Mouse (Mus musculus) embryonic facial prominence, embryonic 15.5 days (tissue): ENCODE results near the gene U2af1l4. TPM values are rescaled to one million over a fixed set of nuclear protein-coding genes. Genes with fewer than 3 reads are reported as not detected.

ENCODE experiments used
- ATAC-seq: fragments of 200-750 bp; cut with Nextera tagmentation; 2 replicates; pipeline ENCODE4 v1.8.0; 2017; ENCODE audit warnings: low read depth, moderate TSS enrichment; ENCODE audit not compliant: insufficient number of reproducible peaks, low FRiP score, low TSS enrichment
- H3K27ac ChIP-seq: fragments of 300-500 bp; sonication (generic); replicated peaks from 2 replicates; pipeline ENCODE4 v1.5.1; 2015; ENCODE audit warnings: mild to moderate bottlenecking, inconsistent platforms
- H3K27me3 ChIP-seq: fragments of 300-500 bp; sonication (generic); 2 replicates; pipeline ENCODE4 v1.6.1; 2015; ENCODE audit warnings: inconsistent platforms
- H3K36me3 ChIP-seq: fragments of 300-500 bp; sonication (generic); 2 replicates; pipeline ENCODE4 v1.6.1; 2015; ENCODE audit warnings: mild to moderate bottlenecking, inconsistent platforms
- H3K4me1 ChIP-seq: fragments of 300-500 bp; sonication (generic); 2 replicates; pipeline ENCODE4 v1.6.1; 2015; ENCODE audit warnings: inconsistent platforms
- H3K4me2 ChIP-seq: fragments of 300-500 bp; sonication (generic); replicated peaks from 2 replicates; pipeline ENCODE4 v1.6.1; 2015; ENCODE audit warnings: mild to moderate bottlenecking, inconsistent platforms
- H3K4me3 ChIP-seq: fragments of 300-500 bp; sonication (generic); replicated peaks from 2 replicates; pipeline ENCODE4 v1.5.1; 2015; ENCODE audit warnings: mild to moderate bottlenecking, inconsistent platforms
- H3K9ac ChIP-seq: fragments of 300-500 bp; sonication (generic); 2 replicates; pipeline ENCODE4 v1.6.1; 2015; ENCODE audit warnings: inconsistent platforms
- H3K9me3 ChIP-seq: fragments of 300-500 bp; sonication (generic); replicated peaks from 2 replicates; pipeline ENCODE4 v1.6.1; 2016; ENCODE audit warnings: inconsistent platforms
- WGBS: fragments of 180-500 bp; shearing (Covaris S2); methylation state at CpG from one replicate; pipeline ENCODE4 v1.1.7; 2015; 5-methylcytosine and 5-hydroxymethylcytosine counted together
- polyA plus RNA-seq: library from polyadenylated mRNA; unstranded; fragments of >200 nt; fragmentation: Nextera tagmentation; extraction: Ambion mirVana; gene quantifications from 2 replicates; pipeline ENCODE4 v1.2.1, GENCODE M21; 2015

The U2af1l4 gene
- polyA plus RNA-seq, 1 experiment from 2014 or later: 83.7 TPM

DNA sequence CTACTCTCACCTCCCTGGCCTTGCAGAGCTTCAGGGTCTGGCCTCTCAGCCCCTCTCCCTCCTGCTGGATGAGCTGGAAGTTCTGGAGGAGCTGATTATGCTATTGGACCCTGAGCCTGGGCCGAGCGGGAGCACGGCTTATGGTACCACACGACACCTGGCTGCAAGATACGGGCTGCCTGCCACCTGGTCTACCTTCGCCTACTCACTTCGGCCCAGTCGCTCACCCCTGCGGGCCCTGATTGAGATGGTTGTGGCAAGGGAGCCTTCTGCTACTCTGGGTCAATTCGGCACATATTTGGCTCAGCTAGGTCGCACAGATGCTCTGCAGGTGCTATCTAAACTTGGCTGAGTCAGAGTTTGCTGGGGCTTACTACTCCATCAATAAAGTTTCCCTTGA lies 4.5 kb downstream of the U2af1l4 start:
- 86% methylated on average over 11 of the region's 11 CpGs for WGBS
- ATAC-seq: no peak
- Histone ChIP-seq H3K4me3 (no peak overlapping the region), H3K36me3 (peaks cover 59% of the 10 kb centered on the region), H3K9ac (no peak overlapping the region), H3K27me3 (no peaks in the 10 kb centered on the region), H3K9me3 (no peaks in the 10 kb centered on the region), H3K27ac (no peak overlapping the region), H3K4me2 (no peak overlapping the region), H3K4me1 (peaks cover 9% of the 10 kb centered on the region; the same call in 1 of the 2 replicates)

DNA sequence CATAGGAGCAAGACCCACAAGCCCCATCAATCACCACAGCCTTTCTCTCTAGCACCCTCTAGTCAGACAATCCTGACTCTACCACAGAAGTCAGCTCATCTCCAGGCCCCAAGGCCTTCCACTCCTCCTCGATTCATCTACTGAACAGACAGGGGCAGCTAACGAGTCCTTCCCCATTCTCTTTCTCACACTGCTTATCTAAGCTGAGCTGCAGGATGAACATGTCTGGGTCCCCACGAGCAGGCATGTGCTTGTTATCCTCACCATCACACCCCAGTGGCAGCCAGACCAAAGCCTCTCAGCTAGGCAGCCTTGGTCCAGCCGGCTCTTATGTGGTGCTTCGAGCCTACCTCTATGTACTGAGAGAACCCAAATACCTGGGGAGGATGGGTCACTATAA lies 9.3 kb downstream of the U2af1l4 start:
- ATAC-seq: no peak
- H3K27ac ChIP-seq: no peak overlapping the region
- H3K4me2 ChIP-seq: no peak overlapping the region
- H3K9ac ChIP-seq: no peak overlapping the region
- no peaks in the 10 kb centered on the region for H3K4me1 ChIP-seq
- peaks cover 91% of the 10 kb centered on the region for H3K36me3 ChIP-seq
- H3K27me3 ChIP-seq: no peaks in the 10 kb centered on the region
- WGBS: 88% methylated on average over 5 of the region's 5 CpGs
- H3K4me3 ChIP-seq: no peak overlapping the region
- H3K9me3 ChIP-seq: no peaks in the 10 kb centered on the region

GRCm38 (mm10) chr7:30572969-30573368 lies 9.9 kb downstream of the U2af1l4 start:
- WGBS: 66% methylated on average over 2 of the region's 2 CpGs
- Histone ChIP-seq H3K9ac (no peak overlapping the region), H3K4me2 (no peak overlapping the region), H3K9me3 (no peaks in the 10 kb centered on the region), H3K4me3 (no peak overlapping the region), H3K4me1 (no peaks in the 10 kb centered on the region), H3K36me3 (peaks cover 97% of the 10 kb centered on the region), H3K27ac (no peak overlapping the region), H3K27me3 (no peaks in the 10 kb centered on the region)
- ATAC-seq: 0 out of 2 replicates have a peak, but pooled peaks have one; percentile 29

DNA sequence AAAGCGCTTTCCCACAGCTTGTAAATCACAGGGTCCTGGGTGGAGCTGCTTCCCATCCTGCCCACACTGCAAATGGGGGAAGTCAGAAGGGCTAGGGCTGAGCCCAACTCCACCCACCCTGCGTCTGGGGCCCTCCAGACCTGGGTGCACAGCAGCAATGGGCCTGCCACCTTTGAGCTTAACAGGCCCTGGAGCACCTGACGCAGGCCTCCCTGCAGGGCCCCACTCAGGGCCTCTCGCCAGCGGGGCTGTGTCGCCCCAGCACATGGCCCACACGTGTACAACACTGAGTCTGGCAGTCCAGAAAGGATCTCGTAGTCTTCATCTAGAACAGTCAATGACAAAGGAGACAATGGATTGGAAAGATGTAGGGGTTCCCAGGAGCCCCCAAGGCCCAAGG lies 16.8 kb downstream of the U2af1l4 start:
- Histone ChIP-seq H3K4me2 (no peak overlapping the region), H3K27me3 (no peaks in the 10 kb centered on the region), H3K36me3 (peaks cover 98% of the 10 kb centered on the region), H3K9ac (no peak overlapping the region), H3K9me3 (no peaks in the 10 kb centered on the region), H3K4me3 (no peak overlapping the region), H3K27ac (no peak overlapping the region), H3K4me1 (no peaks in the 10 kb centered on the region)
- no peak for ATAC-seq
- WGBS: 87% methylated on average over 8 of the region's 8 CpGs

DNA sequence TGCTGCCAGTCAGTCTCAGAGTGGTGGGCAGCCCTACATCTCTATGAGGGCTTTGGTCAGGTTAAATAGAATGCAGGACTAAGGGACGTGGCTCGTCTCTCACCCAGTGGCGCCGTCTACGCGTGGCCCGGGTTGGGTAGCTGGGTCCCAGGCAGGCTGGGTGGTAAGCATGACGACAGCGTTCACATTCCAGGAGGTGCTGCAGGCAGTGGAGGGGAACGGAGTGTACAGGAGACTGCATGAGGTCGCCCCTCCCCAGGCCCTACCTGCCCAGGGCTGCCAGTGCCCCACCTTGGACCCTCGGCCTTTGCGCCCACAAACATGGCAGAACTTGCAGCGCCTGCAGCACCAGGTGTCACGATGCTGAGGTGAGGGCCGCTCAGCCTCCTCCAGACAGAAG lies 18.4 kb downstream of the U2af1l4 start:
- Histone ChIP-seq H3K9me3 (no peaks in the 10 kb centered on the region), H3K9ac (no peak overlapping the region), H3K36me3 (peaks cover 98% of the 10 kb centered on the region), H3K4me3 (no peak overlapping the region), H3K4me1 (peaks cover 3% of the 10 kb centered on the region), H3K4me2 (no peak overlapping the region), H3K27me3 (no peaks in the 10 kb centered on the region), H3K27ac (no peak overlapping the region)
- WGBS: 91% methylated on average over 16 of the region's 16 CpGs
- no peak for ATAC-seq

- H3K9me3 ChIP-seq: no peaks in the 10 kb centered on the region
- no peak overlapping the region for H3K9ac ChIP-seq
- no peaks in the 10 kb centered on the region for H3K27me3 ChIP-seq
- WGBS: 94% methylated on average over 10 of the region's 10 CpGs
- H3K4me3 ChIP-seq: no peak overlapping the region
- H3K36me3 ChIP-seq: peaks cover 74% of the 10 kb centered on the region
- H3K4me1 ChIP-seq: peaks cover 16% of the 10 kb centered on the region
- no peak overlapping the region for H3K4me2 ChIP-seq
- H3K27ac ChIP-seq: no peak overlapping the region
- no peak for ATAC-seq
Measured at GRCm38 (mm10) chr7:30584339-30584738, 21.2 kb downstream of the U2af1l4 start.

DNA sequence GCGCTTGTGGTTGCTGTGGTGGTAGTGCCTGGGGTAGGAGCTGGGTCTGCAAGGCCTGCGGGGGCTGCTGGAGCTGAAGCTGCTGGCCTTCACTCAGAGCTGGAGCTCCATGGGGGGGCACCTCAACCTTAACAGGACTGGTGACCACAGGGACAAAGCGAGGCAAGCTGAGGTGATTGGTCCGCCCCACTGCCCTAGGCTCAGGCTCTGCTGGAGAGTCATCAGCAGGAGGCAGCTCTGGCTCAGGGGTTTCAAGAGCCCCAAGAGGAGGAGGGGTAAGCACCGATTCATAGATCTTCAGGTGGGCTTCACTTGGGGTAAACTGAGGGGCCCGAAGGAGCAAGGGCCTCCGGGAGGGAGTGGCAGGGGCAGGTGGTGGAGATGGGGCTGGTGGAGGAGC lies 22.1 kb downstream of the U2af1l4 start:
- Histone ChIP-seq H3K9ac (no peak overlapping the region), H3K9me3 (no peaks in the 10 kb centered on the region), H3K36me3 (peaks cover 66% of the 10 kb centered on the region), H3K4me3 (no peak overlapping the region), H3K4me1 (peaks cover 22% of the 10 kb centered on the region), H3K27me3 (no peaks in the 10 kb centered on the region), H3K4me2 (no peak overlapping the region), H3K27ac (no peak overlapping the region)
- WGBS: 95% methylated on average over 7 of the region's 7 CpGs
- ATAC-seq: no peak

- H3K27me3 ChIP-seq: no peaks in the 10 kb centered on the region
- no peak for ATAC-seq
- H3K4me3 ChIP-seq: peak overlapping the region; percentile 92; the same call in 1 of the 2 replicates
- 90% methylated on average over 28 of the region's 28 CpGs for WGBS
- no peak overlapping the region for H3K27ac ChIP-seq
- H3K4me1 ChIP-seq: peaks cover 25% of the 10 kb centered on the region
- peak overlapping the region; percentile 85 for H3K4me2 ChIP-seq
- H3K9ac ChIP-seq: peak overlapping the region; percentile 1; the same call in 1 of the 2 replicates
- H3K9me3 ChIP-seq: no peaks in the 10 kb centered on the region
- H3K36me3 ChIP-seq: peaks cover 54% of the 10 kb centered on the region
Measured at GRCm38 (mm10) chr7:30586455-30587020, 23.4 kb downstream of the U2af1l4 start.

DNA sequence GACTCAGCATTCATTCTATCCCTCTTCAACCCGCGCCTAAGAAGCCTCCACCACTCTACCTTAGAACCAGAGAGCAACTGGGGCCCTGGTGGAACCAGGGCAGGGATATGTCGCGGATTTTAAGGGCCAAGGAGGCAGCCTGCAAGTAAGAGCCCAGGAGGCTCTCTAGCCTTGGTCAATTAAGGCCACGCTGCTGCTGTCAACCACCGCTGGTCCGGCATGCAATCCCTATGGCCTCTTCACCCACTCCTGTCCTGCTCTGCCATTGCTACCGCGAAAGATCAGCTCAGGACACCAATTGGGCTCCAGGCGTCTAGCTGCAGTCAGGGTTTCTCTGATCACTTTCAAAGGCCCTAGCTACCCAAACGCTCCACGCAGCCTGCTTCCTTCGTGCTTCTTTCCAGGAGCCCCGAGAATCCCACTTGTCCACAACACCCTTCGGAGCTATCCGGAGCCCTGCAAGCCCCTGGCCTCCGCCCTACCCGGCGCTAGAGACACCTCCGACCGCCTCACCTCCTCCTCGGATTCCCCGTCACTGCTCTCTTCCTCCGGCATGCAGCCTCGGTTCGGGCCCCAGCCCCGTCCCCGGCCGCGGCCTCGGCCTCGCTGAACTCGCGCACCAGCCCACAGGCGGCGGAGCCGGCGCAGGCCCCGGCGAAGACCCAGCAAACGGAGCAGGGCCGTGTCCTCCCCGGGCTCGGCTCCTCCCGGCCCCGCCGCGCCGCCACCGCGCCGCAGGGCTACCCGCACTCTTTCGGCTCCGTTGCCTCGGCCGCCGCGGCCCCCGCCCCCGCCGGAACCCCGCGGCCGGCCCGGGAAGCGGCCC lies 25.0 kb downstream of the U2af1l4 start:
- WGBS: under 1% methylated on average over 66 of the region's 67 CpGs
- peak; percentile 21; the same call in 1 of the 2 replicates for ATAC-seq

DNA sequence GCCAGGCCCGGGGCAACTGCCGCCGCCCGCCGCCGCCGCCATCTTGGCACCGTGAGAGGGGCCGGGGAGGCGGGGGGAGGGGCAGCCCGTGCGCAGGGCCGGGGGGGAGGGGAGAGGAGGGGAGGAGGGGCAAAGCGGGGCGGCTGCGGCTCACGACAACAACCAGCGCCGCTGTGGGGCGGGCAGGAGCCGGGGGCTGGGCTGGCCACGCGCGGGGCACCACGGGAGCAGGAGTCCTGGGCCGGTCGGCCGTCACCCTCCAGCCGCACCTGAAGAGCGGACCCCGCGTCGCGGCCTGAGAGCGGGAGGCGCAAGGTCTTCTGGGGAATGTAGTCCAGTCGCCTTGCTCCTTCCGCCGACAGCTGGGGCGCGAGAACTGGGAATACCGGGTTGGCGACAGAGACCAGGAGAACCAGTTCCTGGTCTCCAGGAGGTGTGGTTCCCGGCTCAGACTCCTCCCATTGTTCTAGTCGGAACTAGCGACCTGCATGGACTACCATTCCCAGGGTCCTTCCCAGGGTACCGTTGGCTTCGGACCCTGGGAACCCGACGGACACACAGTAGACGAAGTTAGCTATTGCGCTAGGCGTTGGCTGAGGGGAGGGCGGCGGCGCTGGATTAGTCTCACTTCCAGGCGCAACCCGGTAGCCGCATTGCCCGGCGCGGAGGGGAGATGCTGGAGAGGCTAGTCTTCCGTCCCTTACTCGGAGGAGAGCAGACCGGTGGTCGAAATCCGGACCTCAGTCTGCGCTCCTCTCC lies 25.8 kb downstream of the U2af1l4 start, which contains the start of gene Kmt2b:
Gene Kmt2b, minus strand, starts transcription at position 51 of the 759 bp plus-strand sequence.
- peak within 1 kb of the TSS; percentile 92 for H3K4me3 ChIP-seq
- peaks cover 25% of the 10 kb centered on the region for H3K4me1 ChIP-seq
- H3K9ac ChIP-seq: peak within 1 kb of the TSS; percentile 76
- WGBS: under 1% methylated on average over 52 of the region's 68 CpGs
- no peaks in the 10 kb centered on the region for H3K9me3 ChIP-seq
- H3K36me3 ChIP-seq: peaks cover 31% of the 10 kb centered on the region
- H3K4me2 ChIP-seq: peak within 1 kb of the TSS; percentile 85
- peak; percentile 96 for ATAC-seq
- peak within 1 kb of the TSS; percentile 94 for H3K27ac ChIP-seq
- H3K27me3 ChIP-seq: no peaks in the 10 kb centered on the region

More for the DNA sequence above, 25.0 kb downstream of the U2af1l4 start:
- Histone ChIP-seq H3K27me3 (no peaks in the 10 kb centered on the region), H3K36me3 (peaks cover 39% of the 10 kb centered on the region), H3K4me3 (peak overlapping the region; percentile 92), H3K4me2 (peak overlapping the region; percentile 85), H3K4me1 (peaks cover 25% of the 10 kb centered on the region), H3K9ac (peak overlapping the region; percentile 76), H3K27ac (peak overlapping the region; percentile 94), H3K9me3 (no peaks in the 10 kb centered on the region)
